Mouse (Mus musculus) lung, postnatal 0 days (tissue): ENCODE measurements around the gene Kdm4b. TPM values are rescaled to one million over a fixed set of nuclear protein-coding genes. Genes with fewer than 3 reads are reported as not detected.

ENCODE experiments used
- ATAC-seq: fragments of 200-750 bp; cut with Nextera tagmentation; 2 replicates; pipeline ENCODE4 v1.8.0; 2017; ENCODE audit warnings: moderate library complexity
- DNase-seq: peaks from one replicate; pipeline ENCODE4 v3.0.0-alpha.2; 2016; ENCODE audit warnings: low spot score
- H3K27ac ChIP-seq: fragments of 300-500 bp; sonication (generic); 2 replicates; pipeline ENCODE4 v1.5.1; 2014; ENCODE audit warnings: antibody characterized with exemption, mild to moderate bottlenecking, low read length, mixed read lengths
- H3K27me3 ChIP-seq: fragments of 300-500 bp; sonication (generic); replicated peaks from 2 replicates; pipeline ENCODE4 v1.6.1; 2014; ENCODE audit warnings: low read length, mixed read lengths; ENCODE audit not compliant: insufficient read depth
- H3K36me3 ChIP-seq: fragments of 300-500 bp; sonication (generic); 2 replicates; pipeline ENCODE4 v1.6.1; 2014; ENCODE audit warnings: low read length, mixed read lengths; ENCODE audit not compliant: insufficient read depth
- H3K4me1 ChIP-seq: fragments of 300-500 bp; sonication (generic); 2 replicates; pipeline ENCODE4 v1.6.1; 2014; ENCODE audit warnings: antibody characterized with exemption, low read depth, low read length, mixed read lengths; ENCODE audit not compliant: insufficient read depth
- H3K4me2 ChIP-seq: fragments of 300-500 bp; sonication (generic); replicated peaks from 2 replicates; pipeline ENCODE4 v1.6.1; 2014; ENCODE audit warnings: low read depth, mild to moderate bottlenecking, low read length, moderate library complexity, mixed read lengths
- H3K4me3 ChIP-seq: fragments of 300-500 bp; sonication (generic); 2 replicates; pipeline ENCODE4 v1.5.1; 2014; ENCODE audit warnings: low read depth, low read length
- H3K9ac ChIP-seq: fragments of 300-500 bp; sonication (generic); replicated peaks from 2 replicates; pipeline ENCODE4 v1.6.1; 2014; ENCODE audit warnings: low read depth, mild to moderate bottlenecking
- H3K9me3 ChIP-seq: fragments of 300-500 bp; sonication (generic); 2 replicates; pipeline ENCODE4 v1.6.1; 2016; ENCODE audit warnings: low read length, mixed read lengths
- CTCF ChIP-seq: IDR thresholded peaks from 2 replicates; pipeline ENCODE4 v1.5.1; 2016; ENCODE audit warnings: antibody characterized with exemption, mild to moderate bottlenecking
- EP300 ChIP-seq: IDR thresholded peaks from 2 replicates; pipeline ENCODE4 v1.6.1; 2016; ENCODE audit warnings: antibody characterized with exemption, mild to moderate bottlenecking, control low read depth
- WGBS: fragments of 180-500 bp; shearing (Covaris S2); extraction: QIAGEN DNeasy Blood & Tissue Kit; methylation state at CpG from one replicate; pipeline ENCODE4 v1.1.7; 2014; 5-methylcytosine and 5-hydroxymethylcytosine counted together
- microRNA-seq: library from miRNA; unstranded; fragments of <30 nt; microRNA quantifications from one replicate; pipeline ENCODE4, GENCODE M21; 2016
- polyA plus RNA-seq: library from polyadenylated mRNA; unstranded; fragments of >200 nt; fragmentation: Nextera tagmentation; extraction: Ambion mirVana; gene quantifications from 2 replicates; pipeline ENCODE4 v1.2.1, GENCODE M21; 2015

Kdm4b gene
- polyA plus RNA-seq, 1 experiment from 2014 or later, result 19.7 TPM

DNA sequence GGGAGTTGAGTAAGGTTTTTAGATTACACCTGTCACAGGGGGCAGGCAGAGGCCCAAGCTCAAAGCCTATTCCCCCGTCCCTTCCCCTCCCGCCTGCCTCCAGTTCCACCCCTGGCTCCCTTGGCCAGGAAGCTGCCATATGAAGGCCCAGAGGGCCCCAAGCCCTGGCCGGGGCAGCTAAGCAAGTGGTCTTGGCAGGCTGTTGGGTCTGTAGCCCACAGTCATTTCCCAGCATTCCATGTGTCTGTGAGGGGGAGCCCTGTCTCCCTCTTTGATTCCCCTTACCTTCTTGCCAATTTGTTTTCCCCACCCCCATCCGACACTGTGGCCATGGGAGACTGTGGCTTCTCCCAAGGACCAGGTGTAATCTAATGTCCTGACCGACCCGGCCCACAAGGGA lies 116.5 kb downstream of the Kdm4b start:
- WGBS, result 80% methylated on average over 6 of the region's 6 CpGs
- H3K4me1 ChIP-seq, result no peaks in the 10 kb centered on the region
- no peak overlapping the region for H3K4me3 ChIP-seq
- H3K9me3 ChIP-seq, result no peaks in the 10 kb centered on the region
- DNase-seq (no peak), ATAC-seq (no peak)
- H3K27me3 ChIP-seq, result no peaks in the 10 kb centered on the region
- TF ChIP-seq CTCF (no peak), EP300 (no peak)
- no peak overlapping the region for H3K27ac ChIP-seq
- no peaks in the 10 kb centered on the region for H3K36me3 ChIP-seq
- no peak overlapping the region for H3K9ac ChIP-seq
- no peak overlapping the region for H3K4me2 ChIP-seq

- Histone ChIP-seq H3K27me3 (no peaks in the 10 kb centered on the region), H3K9ac (no peak overlapping the region), H3K27ac (no peak overlapping the region), H3K4me1 (no peaks in the 10 kb centered on the region), H3K4me2 (no peak overlapping the region), H3K36me3 (peaks cover 10% of the 10 kb centered on the region; the same call in 1 of the 2 replicates), H3K4me3 (no peak overlapping the region), H3K9me3 (no peaks in the 10 kb centered on the region)
- WGBS, result 70% methylated on average over 5 of the region's 5 CpGs
- ATAC-seq (peak; percentile 42), DNase-seq (no peak)
- TF ChIP-seq CTCF (no peak), EP300 (no peak)
These were observed 117.5 kb downstream of the Kdm4b start for GRCm38 (mm10) chr17:56443341-56443795.

DNA sequence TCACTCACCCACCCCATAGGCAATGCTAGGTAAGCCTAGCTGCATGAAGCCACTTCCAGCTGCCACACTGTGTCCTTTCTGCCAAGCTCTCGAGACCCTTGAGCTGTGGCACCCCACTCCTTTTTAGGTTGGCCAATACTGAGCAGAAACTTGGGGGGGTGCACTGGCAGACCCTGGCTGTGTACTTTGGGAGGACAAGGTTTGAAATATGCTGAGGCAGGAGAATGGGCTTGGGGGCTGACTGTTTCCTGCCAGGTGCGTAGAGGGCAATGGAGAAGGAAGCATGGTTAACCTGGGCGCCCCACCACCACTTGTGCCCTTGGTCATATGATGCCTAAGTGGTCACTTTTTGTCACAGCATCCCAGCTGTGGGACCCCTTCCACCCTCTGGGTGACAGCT lies 118.9 kb downstream of the Kdm4b start:
- WGBS, result 86% methylated on average over 3 of the region's 3 CpGs

DNA sequence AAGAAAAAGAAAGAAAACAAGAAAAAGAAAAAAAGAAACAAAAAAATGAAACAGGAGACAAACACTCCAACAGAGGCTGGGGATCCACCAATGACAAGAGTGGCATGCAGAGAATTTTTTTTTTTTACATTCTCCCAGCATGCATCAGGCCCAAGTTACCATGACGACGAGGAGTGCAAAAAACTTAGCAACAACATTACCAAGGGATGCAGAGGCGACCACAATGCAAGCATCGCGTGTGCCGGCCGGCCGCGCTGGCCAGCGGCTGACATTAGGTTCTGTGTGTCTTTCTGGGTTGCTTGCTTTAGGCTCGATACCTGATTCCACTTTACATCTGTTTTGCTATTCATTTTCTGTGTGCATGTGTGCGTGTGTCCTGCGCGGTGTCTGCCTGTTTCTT lies 119.5 kb downstream of the Kdm4b start:
- DNase-seq, result peak; percentile 38
- Histone ChIP-seq H3K27ac (no peak overlapping the region), H3K9me3 (no peaks in the 10 kb centered on the region), H3K4me3 (no peak overlapping the region), H3K4me1 (no peaks in the 10 kb centered on the region), H3K4me2 (no peak overlapping the region), H3K36me3 (peaks cover 10% of the 10 kb centered on the region; the same call in 1 of the 2 replicates), H3K9ac (no peak overlapping the region), H3K27me3 (no peaks in the 10 kb centered on the region)
- no peak for TF ChIP-seq CTCF
- TF ChIP-seq EP300, result no peak
- 76% methylated on average over 14 of the region's 14 CpGs for WGBS
- ATAC-seq, result no peak

More for the DNA sequence above, 118.9 kb downstream of the Kdm4b start:
- DNase-seq (no peak), ATAC-seq (no peak)
- TF ChIP-seq EP300 (no peak), CTCF (no peak)
- Histone ChIP-seq H3K4me3 (no peak overlapping the region), H3K4me1 (no peaks in the 10 kb centered on the region), H3K36me3 (peaks cover 10% of the 10 kb centered on the region; the same call in 1 of the 2 replicates), H3K9ac (no peak overlapping the region), H3K9me3 (no peaks in the 10 kb centered on the region), H3K4me2 (no peak overlapping the region), H3K27me3 (no peaks in the 10 kb centered on the region), H3K27ac (no peak overlapping the region)

DNA sequence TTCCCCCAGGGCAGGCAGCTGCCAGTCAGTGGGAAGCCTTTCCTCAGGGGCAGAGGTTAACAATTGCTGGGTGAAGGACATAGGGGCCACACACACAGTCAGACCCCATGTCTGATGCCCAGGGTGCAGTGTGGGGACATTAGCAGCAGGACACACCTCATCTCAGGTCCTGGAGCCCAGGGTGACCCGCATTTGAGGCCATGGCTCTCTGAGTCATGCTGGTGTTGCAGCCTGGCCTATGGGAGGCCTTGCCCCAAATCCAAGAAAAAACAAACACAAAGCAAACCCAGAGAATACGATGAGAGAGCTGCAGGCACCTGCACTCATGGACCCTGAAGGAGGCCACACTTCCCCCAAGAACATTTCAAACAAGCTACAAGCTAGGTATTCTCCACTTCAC lies 121.9 kb downstream of the Kdm4b start:
- H3K4me1 ChIP-seq, result no peaks in the 10 kb centered on the region
- H3K9me3 ChIP-seq, result no peaks in the 10 kb centered on the region
- H3K9ac ChIP-seq, result no peak overlapping the region
- no peaks in the 10 kb centered on the region for H3K27me3 ChIP-seq
- WGBS, result 73% methylated on average over 2 of the region's 2 CpGs
- no peak overlapping the region for H3K27ac ChIP-seq
- no peak overlapping the region for H3K4me3 ChIP-seq
- ATAC-seq (no peak), DNase-seq (no peak)
- H3K4me2 ChIP-seq, result no peak overlapping the region
- H3K36me3 ChIP-seq, result peaks cover 20% of the 10 kb centered on the region; the same call in 1 of the 2 replicates
- TF ChIP-seq EP300, result no peak
- no peak for TF ChIP-seq CTCF

Small RNA genes lying within 50 kb of the gene (microRNA-seq; reads per million reads assigned to microRNA genes)
- not detected for gene Mir6977

Other genes with a start within 250 kb of the Kdm4b start
- 58.4 and 61.7 TPM in 2 replicates for gene Hdgfl2, start 246.4 kb upstream of the Kdm4b start, polyA plus RNA-seq
- gene Plin4, start 216.3 kb upstream of the Kdm4b start, polyA plus RNA-seq, result 0.05 and 0.08 TPM in 2 replicates
- gene Plin5, start 208.5 kb upstream of the Kdm4b start, polyA plus RNA-seq, result 3.2 and 4.3 TPM in 2 replicates
- 36.3 and 50.6 TPM in 2 replicates for gene Lrg1, start 204.1 kb upstream of the Kdm4b start, polyA plus RNA-seq
- gene Sema6b, start 185.7 kb upstream of the Kdm4b start, polyA plus RNA-seq, result 0.88 and 1.0 TPM in 2 replicates
- 4.7 and 5.6 TPM in 2 replicates for gene Tnfaip8l1, start 163.6 kb upstream of the Kdm4b start, polyA plus RNA-seq
- gene Mydgf, start 142.1 kb upstream of the Kdm4b start, polyA plus RNA-seq, result 67.2 and 71.2 TPM in 2 replicates
- gene Dpp9, start 107.2 kb upstream of the Kdm4b start, polyA plus RNA-seq, result 25.7 and 30.3 TPM in 2 replicates
- 8.2 and 8.4 TPM in 2 replicates for gene Fem1a, start 69.3 kb upstream of the Kdm4b start, polyA plus RNA-seq
- 3.5 and 4.1 TPM in 2 replicates for gene Ticam1, start 49.3 kb upstream of the Kdm4b start, polyA plus RNA-seq
- gene Plin3, start 33.2 kb upstream of the Kdm4b start, polyA plus RNA-seq, result 95.3 and 99.3 TPM in 2 replicates
- not detected in 2 replicates for gene Arrdc5, start 25.8 kb upstream of the Kdm4b start, polyA plus RNA-seq
- 7.0 and 8.4 TPM in 2 replicates for gene Uhrf1, start 22.7 kb upstream of the Kdm4b start, polyA plus RNA-seq
- gene Ptprs, start 150.4 kb downstream of the Kdm4b start, polyA plus RNA-seq, result 25.6 and 29.6 TPM in 2 replicates
- not detected in 2 replicates for gene Znrf4, start 186.4 kb downstream of the Kdm4b start, polyA plus RNA-seq
- gene Gm20219, start 228.3 kb downstream of the Kdm4b start, polyA plus RNA-seq, result 3.5 and 3.8 TPM in 2 replicates